Mouse (Mus musculus): ENCODE results near the gene Gm10134. TPM values are rescaled to one million over a fixed set of nuclear protein-coding genes. Genes with fewer than 3 reads are reported as not detected.

The Gm10134 gene
- polyA plus RNA-seq, 1 experiment from 2014 or later = 0.61 TPM

GRCm38 (mm10) chr2:28547237-28548172 lies 41.6 kb downstream of the Gm10134 start:
- no peak overlapping the region; the same call in 1 of the 2 replicates for H3K27ac ChIP-seq
- no peak overlapping the region for H3K9ac ChIP-seq
- ATAC-seq (ENCODE audit: low FRiP score) = peak; percentile 51
- 54% methylated on average over 11 of the region's 11 CpGs for WGBS
- H3K4me3 ChIP-seq (replicated peaks) = no peak overlapping the region
- H3K27me3 ChIP-seq = no peaks in the 10 kb centered on the region
- no peak overlapping the region for H3K4me2 ChIP-seq
- H3K4me1 ChIP-seq = no peaks in the 10 kb centered on the region
- H3K9me3 ChIP-seq = no peaks in the 10 kb centered on the region
- peaks cover 92% of the 10 kb centered on the region for H3K36me3 ChIP-seq (replicated peaks)

GRCm38 (mm10) chr2:28549157-28549556 lies 43.3 kb downstream of the Gm10134 start:
- ATAC-seq (ENCODE audit: low FRiP score) = no peak
- H3K4me1 ChIP-seq = no peaks in the 10 kb centered on the region
- no peak overlapping the region for H3K4me3 ChIP-seq (replicated peaks)
- H3K9ac ChIP-seq = no peak overlapping the region
- H3K4me2 ChIP-seq = no peak overlapping the region
- H3K36me3 ChIP-seq (replicated peaks) = peaks cover 91% of the 10 kb centered on the region
- H3K9me3 ChIP-seq = no peaks in the 10 kb centered on the region
- H3K27me3 ChIP-seq = no peaks in the 10 kb centered on the region
- H3K27ac ChIP-seq = no peak overlapping the region
- WGBS = 95% methylated on average over 13 of the region's 13 CpGs

- H3K9me3 ChIP-seq = no peaks in the 10 kb centered on the region
- no peak for ATAC-seq (ENCODE audit: low FRiP score)
- H3K4me1 ChIP-seq = no peaks in the 10 kb centered on the region
- H3K27ac ChIP-seq = no peak overlapping the region
- no peaks in the 10 kb centered on the region for H3K27me3 ChIP-seq
- no peak overlapping the region for H3K9ac ChIP-seq
- H3K4me3 ChIP-seq (replicated peaks) = no peak overlapping the region
- peaks cover 61% of the 10 kb centered on the region for H3K36me3 ChIP-seq (replicated peaks)
- no peak overlapping the region for H3K4me2 ChIP-seq
- WGBS = 89% methylated on average over 5 of the region's 5 CpGs
Measured at GRCm38 (mm10) chr2:28552301-28552700, 46.4 kb downstream of the Gm10134 start.

Other genes starting within 250 kb of the Gm10134 start
- 9.2 and 9.6 TPM in 2 replicates for gene Ppp1r26, start 59.3 kb upstream of the Gm10134 start, polyA plus RNA-seq (2016; fragmentation: Nextera tagmentation; extraction: Ambion mirVana)
- 1.3 and 2.3 TPM in 2 replicates for gene 1700007K13Rik, start 39.8 kb upstream of the Gm10134 start, polyA plus RNA-seq (2016; fragmentation: Nextera tagmentation; extraction: Ambion mirVana)
- 58.0 and 58.1 TPM in 2 replicates for gene Mrps2, start 38.0 kb upstream of the Gm10134 start, polyA plus RNA-seq (2016; fragmentation: Nextera tagmentation; extraction: Ambion mirVana)
- 0.32 TPM in 2 replicates for gene Gbgt1, start 9.2 kb upstream of the Gm10134 start, polyA plus RNA-seq (2016; fragmentation: Nextera tagmentation; extraction: Ambion mirVana)
- gene Ralgds, start 7.0 kb downstream of the Gm10134 start, polyA plus RNA-seq (2016; fragmentation: Nextera tagmentation; extraction: Ambion mirVana) = 55.2 and 62.6 TPM in 2 replicates
- not detected in 2 replicates for gene Cel, start 57.3 kb downstream of the Gm10134 start, polyA plus RNA-seq (2016; fragmentation: Nextera tagmentation; extraction: Ambion mirVana)
- 46.9 and 50.9 TPM in 2 replicates for gene Gtf3c5, start 77.7 kb downstream of the Gm10134 start, polyA plus RNA-seq (2016; fragmentation: Nextera tagmentation; extraction: Ambion mirVana)
- 0.77 and 2.0 TPM in 2 replicates for gene Gfi1b, start 115.9 kb downstream of the Gm10134 start, polyA plus RNA-seq (2016; fragmentation: Nextera tagmentation; extraction: Ambion mirVana)
- 27.7 and 31.7 TPM in 2 replicates for gene Tsc1, start 135.1 kb downstream of the Gm10134 start, polyA plus RNA-seq (2016; fragmentation: Nextera tagmentation; extraction: Ambion mirVana)
- 1.5 and 1.7 TPM in 2 replicates for gene Spaca9, start 193.6 kb downstream of the Gm10134 start, polyA plus RNA-seq (2016; fragmentation: Nextera tagmentation; extraction: Ambion mirVana)
- 0.33 and 0.75 TPM in 2 replicates for gene Ak8, start 194.1 kb downstream of the Gm10134 start, polyA plus RNA-seq (2016; fragmentation: Nextera tagmentation; extraction: Ambion mirVana)